Mouse (Mus musculus) limb, embryonic 12.5 days (tissue): ENCODE results near the gene Akap2. TPM values are rescaled to one million over a fixed set of nuclear protein-coding genes. Genes with fewer than 3 reads are reported as not detected.

Experiments used
- ATAC-seq: fragments of 200-750 bp; cut with Nextera tagmentation; 2 replicates; pipeline ENCODE4 v1.8.0; 2017; ENCODE audit warnings: low read depth, moderate TSS enrichment; ENCODE audit not compliant: insufficient number of reproducible peaks, insufficient read depth, low FRiP score, low TSS enrichment
- H3K27ac ChIP-seq: fragments of 300-500 bp; sonication (generic); 2 replicates; pipeline ENCODE4 v1.5.1; 2016; ENCODE audit warnings: mild to moderate bottlenecking, moderate library complexity
- H3K27me3 ChIP-seq: fragments of 300-500 bp; sonication (generic); 2 replicates; pipeline ENCODE4 v1.6.1; 2016; ENCODE audit warnings: mild to moderate bottlenecking, moderate library complexity
- H3K36me3 ChIP-seq: fragments of 300-500 bp; sonication (generic); 2 replicates; pipeline ENCODE4 v1.6.1; 2016; ENCODE audit warnings: mild to moderate bottlenecking, moderate library complexity
- H3K4me1 ChIP-seq: fragments of 300-500 bp; sonication (generic); replicated peaks from 2 replicates; pipeline ENCODE4 v1.6.1; 2016
- H3K4me2 ChIP-seq: fragments of 300-500 bp; sonication (generic); 2 replicates; pipeline ENCODE4 v1.6.1; 2016; ENCODE audit warnings: mild to moderate bottlenecking, moderate library complexity
- H3K4me3 ChIP-seq: fragments of 300-500 bp; sonication (generic); replicated peaks from 2 replicates; pipeline ENCODE4 v1.5.1; 2016; ENCODE audit warnings: mild to moderate bottlenecking
- H3K9ac ChIP-seq: fragments of 300-500 bp; sonication (generic); replicated peaks from 2 replicates; pipeline ENCODE4 v1.6.1; 2016; ENCODE audit warnings: mild to moderate bottlenecking, moderate library complexity
- H3K9me3 ChIP-seq: fragments of 300-500 bp; sonication (generic); 2 replicates; pipeline ENCODE4 v1.6.1; 2016; ENCODE audit warnings: mild to moderate bottlenecking, moderate library complexity
- WGBS: fragments of 180-500 bp; shearing (Covaris S2); methylation state at CpG from one replicate; pipeline ENCODE4 v1.1.7; 2016; 5-methylcytosine and 5-hydroxymethylcytosine counted together
- polyA plus RNA-seq: library from polyadenylated mRNA; unstranded; fragments of >200 nt; fragmentation: Nextera tagmentation; extraction: Ambion mirVana; gene quantifications from 2 replicates; pipeline ENCODE4 v1.2.1, GENCODE M21; 2016

Gene Akap2
- 25.4 and 32.0 TPM in 2 replicates for polyA plus RNA-seq

DNA sequence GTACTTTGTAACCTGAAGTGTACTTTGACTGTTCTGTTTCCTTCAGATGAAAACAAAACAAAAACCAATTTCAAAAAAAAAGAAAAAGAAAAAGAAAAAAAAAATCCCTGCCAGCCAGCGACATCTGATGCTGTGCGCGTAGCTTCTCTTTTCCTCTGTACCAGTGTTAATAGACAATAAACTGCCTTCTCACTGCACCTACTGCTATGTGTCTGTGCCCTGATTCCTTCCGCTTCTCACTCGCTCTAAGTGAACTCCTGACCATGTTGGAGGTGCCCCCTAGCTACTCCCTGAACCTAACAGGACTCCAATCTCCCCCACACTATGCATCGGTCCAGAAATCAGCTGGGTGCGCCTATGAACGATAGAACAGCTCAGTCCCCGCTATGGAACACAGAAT, at the start of gene Akap2:
Gene Akap2 (plus strand): TSS at position 304 of the 400 bp plus-strand sequence.
- ATAC-seq, result no peak
- no peak within 1 kb of the TSS for H3K4me3 ChIP-seq
- H3K4me1 ChIP-seq, result peaks cover 49% of the 10 kb centered on the region
- no peaks in the 10 kb centered on the region for H3K36me3 ChIP-seq
- no peak within 1 kb of the TSS for H3K4me2 ChIP-seq
- H3K9me3 ChIP-seq, result no peaks in the 10 kb centered on the region
- no peaks in the 10 kb centered on the region for H3K27me3 ChIP-seq
- no peak within 1 kb of the TSS for H3K9ac ChIP-seq
- H3K27ac ChIP-seq, result no peak within 1 kb of the TSS
- WGBS, result 73% methylated on average over 9 of the region's 9 CpGs

DNA sequence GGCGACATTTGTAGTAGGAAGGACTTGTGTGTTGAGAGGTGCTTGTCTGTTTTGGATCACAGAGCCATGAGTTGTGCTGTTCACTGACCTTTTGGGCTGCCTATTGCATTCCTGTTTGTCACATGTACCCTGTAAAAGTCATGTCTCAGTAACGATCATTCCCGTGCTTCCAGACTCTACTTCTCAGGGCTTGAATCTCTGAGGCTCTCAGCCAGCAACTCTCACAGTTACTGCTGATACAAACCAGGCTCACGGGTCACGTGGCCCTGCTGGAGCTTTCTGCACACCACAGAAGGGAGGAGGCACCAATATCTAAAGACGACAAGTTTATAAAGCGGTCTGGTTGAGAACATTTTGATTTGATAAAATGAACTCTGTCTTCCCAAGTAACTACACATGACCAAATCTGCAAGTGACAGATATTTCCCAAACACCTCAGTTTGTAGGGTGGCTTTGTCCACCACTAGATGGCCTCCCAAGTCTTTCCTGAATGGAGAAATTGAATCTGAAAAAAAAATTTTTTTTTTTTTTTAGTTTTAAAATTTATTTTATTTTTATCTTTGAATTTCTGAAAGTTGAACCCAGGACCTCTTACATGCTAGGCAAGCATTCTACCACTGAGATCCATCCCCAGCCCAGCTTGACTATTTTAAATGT, 46.5 kb upstream of the Akap2 start:
- Histone ChIP-seq H3K4me3 (no peak overlapping the region), H3K36me3 (no peaks in the 10 kb centered on the region), H3K27ac (no peak overlapping the region), H3K4me2 (no peak overlapping the region), H3K4me1 (peaks cover 46% of the 10 kb centered on the region), H3K9ac (no peak overlapping the region), H3K9me3 (no peaks in the 10 kb centered on the region), H3K27me3 (no peaks in the 10 kb centered on the region)
- 0 out of 2 replicates have a peak, but pooled peaks have one; percentile 14 for ATAC-seq
- 38% methylated on average over 7 of the region's 7 CpGs for WGBS

DNA sequence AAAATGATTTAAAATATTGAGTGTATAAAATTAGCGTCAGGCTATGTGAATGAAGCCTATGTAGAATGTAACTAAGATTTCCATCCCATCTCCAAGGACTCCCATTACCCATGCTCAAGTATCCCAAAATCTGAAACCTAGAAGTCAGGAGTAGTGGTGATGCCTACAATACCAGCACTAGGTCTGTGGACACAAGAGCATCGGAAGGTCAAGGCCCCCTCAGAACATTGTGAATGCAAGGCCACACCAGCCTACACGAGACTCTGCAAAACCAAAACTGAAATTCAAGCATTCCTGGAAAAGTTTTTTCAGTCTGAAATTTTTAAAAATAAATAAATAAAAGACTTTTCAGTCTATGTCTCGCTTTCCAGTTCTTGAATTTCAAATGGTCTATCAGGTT, 44.9 kb upstream of the Akap2 start:
- no peaks in the 10 kb centered on the region for H3K36me3 ChIP-seq
- no peaks in the 10 kb centered on the region for H3K27me3 ChIP-seq
- H3K4me2 ChIP-seq, result no peak overlapping the region
- no peak overlapping the region for H3K27ac ChIP-seq
- peaks cover 46% of the 10 kb centered on the region for H3K4me1 ChIP-seq
- H3K4me3 ChIP-seq, result no peak overlapping the region
- no peak overlapping the region for H3K9ac ChIP-seq
- no peak for ATAC-seq
- WGBS, result 80% methylated on average over 4 of the region's 4 CpGs
- H3K9me3 ChIP-seq, result no peaks in the 10 kb centered on the region

DNA sequence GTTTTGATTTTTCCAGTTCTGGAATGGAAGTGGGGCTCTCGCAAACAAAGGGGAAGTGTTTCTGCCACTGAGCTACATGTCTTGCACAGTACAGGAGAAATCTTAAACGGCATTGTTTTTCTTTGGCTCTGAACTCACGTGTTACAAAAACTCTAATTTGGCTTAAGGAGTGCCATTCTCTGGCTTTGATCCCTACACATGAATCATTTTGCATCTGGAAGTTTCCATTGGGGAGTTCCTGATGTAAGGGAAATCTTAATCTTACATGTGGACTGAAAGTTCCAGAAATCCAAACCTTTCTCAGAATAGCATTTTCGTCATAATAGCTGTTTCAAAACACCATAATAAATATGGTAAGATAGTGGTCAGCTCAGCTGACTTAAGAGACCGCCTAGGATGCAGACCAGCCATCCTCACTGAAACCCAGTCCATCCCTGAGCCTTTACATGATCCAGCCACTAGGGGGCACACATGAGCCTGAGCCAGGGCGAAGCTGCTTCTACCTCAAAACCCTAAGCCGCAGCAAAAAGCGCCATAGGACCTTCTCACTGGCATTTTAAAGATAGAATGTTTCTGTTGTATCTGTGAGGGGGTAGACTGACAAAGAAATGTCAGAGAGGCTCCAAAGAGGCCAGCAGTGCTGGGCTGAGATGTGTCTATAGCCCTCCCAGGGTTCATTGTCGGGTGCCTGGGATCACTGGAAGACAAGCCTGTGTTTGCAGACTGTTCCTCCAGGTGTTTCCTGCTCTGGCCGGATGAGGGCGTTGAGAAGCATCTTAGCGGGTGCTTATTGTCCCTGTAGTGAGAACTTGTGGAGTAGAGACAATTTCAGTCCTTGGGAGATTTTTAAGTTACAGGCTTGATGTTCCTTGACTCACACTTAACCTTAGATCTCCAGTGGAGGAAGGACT, 44.2 kb upstream of the Akap2 start:
- Histone ChIP-seq H3K4me1 (peaks cover 46% of the 10 kb centered on the region), H3K9me3 (no peaks in the 10 kb centered on the region), H3K4me2 (peak overlapping the region; percentile 44), H3K4me3 (0 out of 2 replicates have a peak overlapping the region, but pooled peaks have one; percentile 5), H3K9ac (no peak overlapping the region), H3K36me3 (peaks cover 3% of the 10 kb centered on the region; the same call in 1 of the 2 replicates), H3K27ac (no peak overlapping the region), H3K27me3 (no peaks in the 10 kb centered on the region)
- WGBS, result 15% methylated on average over 12 of the region's 12 CpGs
- no peak for ATAC-seq

DNA sequence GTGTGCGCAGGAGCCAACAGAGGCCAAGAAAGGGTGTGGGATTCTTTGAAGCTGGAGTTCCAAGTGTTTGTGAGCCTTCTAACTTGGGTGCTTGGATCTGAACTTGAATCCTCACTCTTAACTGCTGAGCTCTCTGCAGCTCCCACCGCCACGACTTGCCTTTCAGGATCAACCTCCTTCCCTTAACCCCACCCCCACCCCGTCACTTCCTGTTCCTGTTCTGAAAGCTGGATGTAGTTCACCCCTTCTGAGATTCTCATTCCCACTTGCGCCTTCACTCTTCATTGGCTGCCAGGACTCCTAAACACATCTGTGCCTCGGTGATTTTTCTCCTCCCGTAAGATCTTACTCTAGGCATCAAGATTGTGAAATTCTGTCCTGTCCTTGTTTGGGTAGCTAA, 43.1 kb upstream of the Akap2 start:
- WGBS, result 68% methylated on average over 7 of the region's 7 CpGs
- ATAC-seq, result no peak
- peak overlapping the region; percentile 78; the same call in 1 of the 2 replicates for H3K27ac ChIP-seq

DNA sequence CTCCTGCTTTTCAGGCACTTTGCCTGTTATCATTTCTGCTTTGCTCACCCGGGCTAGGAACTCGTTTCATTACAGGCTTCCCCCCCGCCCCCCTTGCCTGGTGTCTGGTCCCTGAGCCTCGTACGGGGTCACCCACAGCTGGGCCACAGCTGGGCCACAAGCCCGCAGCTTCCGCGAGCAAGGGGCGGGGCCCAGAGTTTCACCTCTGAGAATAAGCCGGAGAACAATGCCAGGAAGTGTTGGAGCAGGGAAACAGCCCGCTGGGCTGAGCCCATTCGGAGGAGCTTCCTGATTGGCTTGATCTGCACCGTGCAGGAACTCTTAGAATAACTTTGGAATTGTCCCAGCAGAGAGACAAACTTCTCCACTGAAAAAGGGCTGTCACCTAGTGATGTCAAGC, 42.1 kb upstream of the Akap2 start:
- Histone ChIP-seq H3K27me3 (no peaks in the 10 kb centered on the region), H3K4me3 (peak overlapping the region; percentile 18; the same call in 1 of the 2 replicates), H3K9ac (no peak overlapping the region), H3K4me1 (peaks cover 44% of the 10 kb centered on the region), H3K27ac (peak overlapping the region; percentile 78), H3K9me3 (no peaks in the 10 kb centered on the region), H3K36me3 (peaks cover 3% of the 10 kb centered on the region; the same call in 1 of the 2 replicates), H3K4me2 (peak overlapping the region; percentile 49)
- 1% methylated on average over 13 of the region's 13 CpGs for WGBS
- ATAC-seq, result peak; percentile 64; the same call in 1 of the 2 replicates

More for the DNA sequence above, 43.1 kb upstream of the Akap2 start:
- Histone ChIP-seq H3K4me1 (peaks cover 46% of the 10 kb centered on the region), H3K36me3 (peaks cover 3% of the 10 kb centered on the region; the same call in 1 of the 2 replicates), H3K27me3 (no peaks in the 10 kb centered on the region), H3K4me2 (no peak overlapping the region), H3K9ac (no peak overlapping the region), H3K9me3 (no peaks in the 10 kb centered on the region), H3K4me3 (no peak overlapping the region)

DNA sequence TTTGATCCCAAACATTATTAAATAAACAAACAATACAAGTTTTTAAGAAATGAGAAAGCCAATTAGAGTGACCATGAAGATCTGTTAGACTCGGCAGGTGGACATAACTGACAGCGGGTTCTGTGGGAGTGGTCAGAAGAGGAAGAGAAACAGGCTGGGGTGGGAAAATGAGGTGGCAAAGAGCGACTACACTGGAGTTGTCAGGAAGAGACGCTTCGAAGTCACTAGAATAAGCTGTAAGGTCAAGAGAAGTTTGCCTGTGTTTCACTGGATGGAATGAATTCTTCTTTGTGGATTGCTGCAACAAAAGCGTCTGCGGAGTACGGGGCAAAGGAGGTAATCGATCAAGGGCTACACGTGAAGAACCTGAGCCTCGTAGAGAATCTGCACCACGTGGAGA, 39.5 kb upstream of the Akap2 start:
- Histone ChIP-seq H3K27ac (no peak overlapping the region), H3K4me1 (peaks cover 41% of the 10 kb centered on the region), H3K9me3 (no peaks in the 10 kb centered on the region), H3K4me2 (no peak overlapping the region), H3K27me3 (no peaks in the 10 kb centered on the region), H3K36me3 (peaks cover 3% of the 10 kb centered on the region; the same call in 1 of the 2 replicates), H3K4me3 (no peak overlapping the region), H3K9ac (no peak overlapping the region)
- no peak for ATAC-seq
- WGBS, result 82% methylated on average over 12 of the region's 12 CpGs

DNA sequence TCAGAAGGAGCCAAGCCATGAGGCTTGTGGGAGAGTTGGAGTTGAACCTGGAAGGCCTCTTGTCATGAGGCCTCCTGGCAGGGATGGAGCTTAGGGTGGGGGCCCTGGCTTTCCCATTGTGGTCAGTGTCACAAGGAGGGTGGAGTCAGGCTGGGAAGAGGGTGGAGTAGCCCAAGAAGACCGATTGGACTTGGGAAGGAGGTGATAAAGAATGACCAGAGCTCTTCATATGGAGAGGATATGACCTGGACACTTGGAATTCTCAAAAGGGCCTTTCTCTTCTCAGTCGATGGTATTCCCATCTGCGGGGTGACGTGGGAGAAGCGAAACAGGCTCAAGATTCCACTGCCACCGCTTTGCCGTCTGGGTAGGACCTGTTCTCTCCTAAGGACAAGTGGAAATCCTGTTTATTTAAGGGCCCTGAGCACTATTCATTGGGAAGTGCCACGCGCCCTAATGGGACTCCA, 38.4 kb upstream of the Akap2 start:
- Histone ChIP-seq H3K27me3 (no peaks in the 10 kb centered on the region), H3K9me3 (no peaks in the 10 kb centered on the region), H3K27ac (no peak overlapping the region), H3K4me2 (no peak overlapping the region), H3K4me3 (no peak overlapping the region), H3K4me1 (peaks cover 34% of the 10 kb centered on the region), H3K9ac (no peak overlapping the region), H3K36me3 (peaks cover 3% of the 10 kb centered on the region; the same call in 1 of the 2 replicates)
- no peak for ATAC-seq
- 90% methylated on average over 9 of the region's 9 CpGs for WGBS

DNA sequence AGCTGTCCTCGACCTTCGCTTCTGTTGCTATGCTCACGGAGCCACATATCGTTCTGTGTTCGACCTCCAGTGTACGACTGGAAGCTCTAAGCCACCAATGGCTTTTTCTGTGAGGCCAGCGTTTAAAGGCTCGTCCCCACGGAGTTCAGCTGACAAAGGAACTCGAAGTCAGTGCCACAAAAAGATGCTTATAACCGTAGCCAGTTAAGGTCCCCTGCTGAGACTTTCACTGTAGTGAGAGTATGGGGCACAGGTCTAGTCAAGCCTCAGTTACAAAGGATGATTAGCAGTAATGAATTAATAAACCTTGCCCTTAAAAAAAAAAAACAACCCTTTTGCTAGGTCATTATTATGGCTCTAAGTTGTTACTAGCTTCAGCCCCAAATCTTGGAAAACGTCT, 37.3 kb upstream of the Akap2 start:
- Histone ChIP-seq H3K36me3 (peaks cover 3% of the 10 kb centered on the region; the same call in 1 of the 2 replicates), H3K27ac (no peak overlapping the region), H3K9ac (no peak overlapping the region), H3K4me3 (no peak overlapping the region), H3K4me1 (peaks cover 34% of the 10 kb centered on the region), H3K4me2 (no peak overlapping the region), H3K9me3 (no peaks in the 10 kb centered on the region), H3K27me3 (no peaks in the 10 kb centered on the region)
- 74% methylated on average over 12 of the region's 12 CpGs for WGBS
- no peak for ATAC-seq

DNA sequence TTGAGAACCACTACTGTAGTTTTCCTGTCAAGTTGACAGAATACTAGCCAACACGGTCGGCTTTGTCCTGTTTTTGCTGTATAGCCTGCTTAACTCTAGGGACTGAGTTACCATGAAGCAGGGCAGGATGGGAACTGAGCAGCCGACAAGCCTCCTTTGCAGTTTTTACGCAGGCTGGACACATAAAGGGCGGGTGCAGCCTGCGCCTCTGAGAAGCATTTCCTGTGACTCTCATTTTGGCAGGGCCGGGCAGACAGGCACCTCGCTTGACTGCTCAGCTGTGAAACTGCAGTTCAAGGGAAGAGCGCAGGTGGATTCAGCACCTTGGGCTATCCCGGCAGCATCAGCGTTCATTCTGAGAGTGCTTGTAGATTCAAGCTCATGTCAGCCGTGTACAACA, 35.9 kb upstream of the Akap2 start:
- Histone ChIP-seq H3K27ac (no peak overlapping the region), H3K4me1 (peaks cover 32% of the 10 kb centered on the region), H3K9ac (no peak overlapping the region), H3K4me2 (no peak overlapping the region), H3K36me3 (peaks cover 3% of the 10 kb centered on the region; the same call in 1 of the 2 replicates), H3K27me3 (no peaks in the 10 kb centered on the region), H3K4me3 (no peak overlapping the region), H3K9me3 (no peaks in the 10 kb centered on the region)
- no peak for ATAC-seq
- WGBS, result 65% methylated on average over 12 of the region's 12 CpGs

DNA sequence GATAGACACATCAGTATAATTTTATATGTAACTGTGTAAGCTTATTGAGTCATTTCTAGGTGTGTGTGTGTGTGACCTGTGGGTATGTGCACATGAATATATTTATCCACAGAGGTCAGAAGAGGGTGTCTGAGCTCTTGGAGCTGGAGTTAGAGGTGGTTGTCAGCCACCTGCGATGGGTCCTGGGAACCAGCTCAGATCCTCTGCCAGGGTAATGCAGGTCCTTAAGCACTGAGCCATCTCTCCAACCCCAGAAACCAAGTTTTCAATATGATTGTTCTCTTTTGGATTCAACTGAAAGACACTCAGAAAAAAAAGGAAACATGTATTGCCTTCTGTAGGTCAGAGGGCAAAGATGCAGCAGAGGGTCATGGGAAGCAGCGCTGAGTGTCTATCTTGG, 35.1 kb upstream of the Akap2 start:
- H3K27ac ChIP-seq, result no peak overlapping the region
- H3K9ac ChIP-seq, result no peak overlapping the region
- no peak overlapping the region for H3K4me3 ChIP-seq
- H3K27me3 ChIP-seq, result no peaks in the 10 kb centered on the region
- 95% methylated on average over 2 of the region's 2 CpGs for WGBS
- peaks cover 40% of the 10 kb centered on the region for H3K4me1 ChIP-seq
- no peak for ATAC-seq
- peaks cover 3% of the 10 kb centered on the region; the same call in 1 of the 2 replicates for H3K36me3 ChIP-seq
- H3K9me3 ChIP-seq, result no peaks in the 10 kb centered on the region
- H3K4me2 ChIP-seq, result no peak overlapping the region
